23 mouse cellular contexts compared by ENCODE assay signal in the genomic region with DNA sequence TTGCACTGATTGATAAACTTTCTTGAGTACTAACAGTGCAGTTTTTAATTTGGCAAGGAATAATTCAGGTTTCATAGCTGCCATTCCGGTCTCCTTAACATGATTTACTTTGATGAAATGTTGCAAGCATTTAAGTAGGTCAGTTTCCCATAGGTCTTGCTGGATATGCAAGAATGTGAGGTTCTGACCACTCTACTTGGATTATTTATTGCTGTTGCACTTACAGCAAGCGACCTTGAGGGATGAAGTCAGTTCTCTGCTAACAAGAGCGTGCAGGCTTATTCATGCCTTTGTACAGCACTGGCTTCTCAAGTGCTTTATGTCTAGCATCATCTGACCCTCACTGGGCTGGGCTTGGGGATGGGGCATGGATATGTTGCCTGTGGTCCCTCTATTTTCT. TPM values are rescaled to one million over a fixed set of nuclear protein-coding genes. Genes with fewer than 3 reads are reported as not detected.
"Had no signal": no experiment of that assay in that cellular context is flagged by ENCODE, and none has a peak within 500 bp of the region (broad histone marks: within the 10 kb centered on the region; RNA-seq: fewer than 3 reads in every experiment).

No protein-coding gene starts in this region.

- H3K36me3 ChIP-seq: liver, embryonic 13.5 days; midbrain, embryonic 12.5 days; midbrain, embryonic 15.5 days; neural tube, embryonic 12.5 days; neural tube, embryonic 15.5 days had no signal

- H3K9me3 ChIP-seq: liver, embryonic 13.5 days; midbrain, embryonic 12.5 days; midbrain, embryonic 15.5 days; neural tube, embryonic 12.5 days; neural tube, embryonic 15.5 days had no signal

- H3K27ac ChIP-seq: left cerebral cortex, adult 2 months; liver, embryonic 13.5 days; midbrain, embryonic 12.5 days; midbrain, embryonic 15.5 days; neural tube, embryonic 12.5 days; neural tube, embryonic 15.5 days; stomach, postnatal 0 days had no signal

- H3K4me1 ChIP-seq: liver, embryonic 13.5 days; neural tube, embryonic 12.5 days; neural tube, embryonic 15.5 days had no signal

- H3K4me2 ChIP-seq: liver, embryonic 13.5 days; lung, embryonic 14.5 days; midbrain, embryonic 12.5 days; midbrain, embryonic 15.5 days; neural tube, embryonic 12.5 days; neural tube, embryonic 15.5 days had no signal

- H3K4me3 ChIP-seq: left cerebral cortex, adult 2 months; liver, embryonic 13.5 days; midbrain, embryonic 12.5 days; midbrain, embryonic 15.5 days; neural tube, embryonic 12.5 days; neural tube, embryonic 15.5 days had no signal

- DNase-seq: kidney, adult 18-20 months; kidney, adult 9 months; kidney, postnatal 14 days; layer of hippocampus, postnatal 36 days; liver, embryonic 13.5 days; lung, embryonic 14.5 days; lung, postnatal 4 days; right cerebral cortex, adult 18-20 months; right cerebral cortex, postnatal 14 days; right cerebral cortex, postnatal 4 days; thymus, adult 2 months; thymus, postnatal 14 days; thymus, postnatal 4 days had no signal

- H3K27me3 ChIP-seq: liver, embryonic 13.5 days; midbrain, embryonic 12.5 days; midbrain, embryonic 15.5 days; neural tube, embryonic 12.5 days; neural tube, embryonic 15.5 days had no signal

- ATAC-seq: intestine, embryonic 16.5 days; lung, postnatal 0 days; midbrain, embryonic 15.5 days had no signal

- H3K9ac ChIP-seq: liver, embryonic 13.5 days; lung, embryonic 14.5 days; midbrain, embryonic 12.5 days; midbrain, embryonic 15.5 days; neural tube, embryonic 12.5 days; neural tube, embryonic 15.5 days had no signal

RNA-seq across cellular contexts. Expression of gene Dchs2, which starts 35.9 kb away (rescaled TPM):
- total RNA-seq: megakaryocyte progenitor cell, adult 5-6 weeks; megakaryocyte-erythroid progenitor cell, adult 5-6 weeks had no signal
